Mouse (Mus musculus) hindbrain, embryonic 11.5 days (tissue): ENCODE data around the gene Gm8104. TPM values are rescaled to one million over a fixed set of nuclear protein-coding genes. Genes with fewer than 3 reads are reported as not detected.
"Not testable (repeated sequence)": the region's sequence is repeated elsewhere in the genome, so short reads cannot be mapped to it uniquely, and the experiment has no call there.

Experiments
- ATAC-seq: fragments of 200-750 bp; cut with Nextera tagmentation; 2 replicates; pipeline ENCODE4 v1.8.0; 2017; ENCODE audit warnings: mild to moderate bottlenecking, moderate TSS enrichment, moderate library complexity; ENCODE audit not compliant: low FRiP score
- DNase-seq: peaks from one replicate; pipeline ENCODE4 v3.0.0-alpha.2; 2015; ENCODE audit warnings: low spot score
- H3K27ac ChIP-seq: fragments of 300-500 bp; sonication (generic); 2 replicates; pipeline ENCODE4 v1.5.1; 2014; ENCODE audit warnings: mild to moderate bottlenecking, low read depth, low read length
- H3K27me3 ChIP-seq: fragments of 300-500 bp; sonication (generic); 2 replicates; pipeline ENCODE4 v1.6.1; 2014; ENCODE audit warnings: mild to moderate bottlenecking, low read length, moderate library complexity, mixed read lengths; ENCODE audit not compliant: control insufficient read depth, insufficient read depth
- H3K36me3 ChIP-seq: fragments of 300-500 bp; sonication (generic); 2 replicates; pipeline ENCODE4 v1.6.1; 2014; ENCODE audit warnings: mild to moderate bottlenecking, low read length, moderate library complexity, mixed read lengths; ENCODE audit not compliant: control insufficient read depth, insufficient read depth
- H3K4me1 ChIP-seq: fragments of 300-500 bp; sonication (generic); replicated peaks from 2 replicates; pipeline ENCODE4 v1.6.1; 2014; ENCODE audit warnings: low read length, mixed read lengths; ENCODE audit not compliant: control insufficient read depth, insufficient read depth
- H3K4me2 ChIP-seq: fragments of 300-500 bp; sonication (generic); replicated peaks from 2 replicates; pipeline ENCODE4 v1.6.1; 2014; ENCODE audit warnings: mild to moderate bottlenecking, low read depth, low read length
- H3K4me3 ChIP-seq: fragments of 300-500 bp; sonication (generic); 2 replicates; pipeline ENCODE4 v1.5.1; 2014; ENCODE audit warnings: low read depth, low read length
- H3K9ac ChIP-seq: fragments of 300-500 bp; sonication (generic); 2 replicates; pipeline ENCODE4 v1.6.1; 2014; ENCODE audit warnings: low read depth, low read length
- H3K9me3 ChIP-seq: fragments of 300-500 bp; sonication (generic); 2 replicates; pipeline ENCODE4 v1.6.1; 2016; ENCODE audit warnings: low read length; ENCODE audit not compliant: control insufficient read depth
- WGBS: fragments of 180-500 bp; shearing (Covaris S2); extraction: QIAGEN DNeasy Blood & Tissue Kit; methylation state at CpG from one replicate; pipeline ENCODE4 v1.1.7; 2014; 5-methylcytosine and 5-hydroxymethylcytosine counted together
- polyA plus RNA-seq: library from polyadenylated mRNA; unstranded; fragments of >200 nt; fragmentation: Nextera tagmentation; extraction: Ambion mirVana; gene quantifications from 2 replicates; pipeline ENCODE4 v1.2.1, GENCODE M21; 2014

The Gm8104 gene
- polyA plus RNA-seq = not detected in 2 replicates

DNA sequence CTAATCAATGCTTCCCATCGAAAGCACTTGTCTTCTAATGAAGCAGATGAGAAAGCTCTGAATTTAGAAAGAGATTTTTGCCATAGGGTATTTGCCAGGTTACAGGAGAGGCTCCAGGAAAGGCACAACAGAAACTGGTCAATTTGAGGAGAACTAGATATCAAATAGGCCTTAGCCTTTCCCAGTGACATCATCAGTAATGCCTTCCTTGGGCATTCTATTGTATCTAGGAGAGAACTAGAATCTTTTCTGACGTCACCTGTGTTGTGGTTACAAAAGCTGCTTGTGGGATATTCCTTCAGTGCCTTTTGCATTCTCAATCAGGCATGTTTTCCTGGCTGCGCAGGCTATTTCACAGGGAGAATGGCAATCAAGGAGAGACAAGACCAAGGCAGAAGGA lies at the start of gene Gm8104:
TSS of gene Gm8104 (plus strand) at position 301 of the 400 bp plus-strand sequence.
- H3K9ac ChIP-seq, ATAC-seq, H3K27ac ChIP-seq, H3K9me3 ChIP-seq, H3K4me2 ChIP-seq, DNase-seq, H3K4me3 ChIP-seq, H3K36me3 ChIP-seq, H3K4me1 ChIP-seq, H3K27me3 ChIP-seq: not testable (repeated sequence)
- 79% methylated on average over 3 of the region's 3 CpGs for WGBS

- ATAC-seq, H3K4me1 ChIP-seq, H3K9me3 ChIP-seq, H3K9ac ChIP-seq, H3K4me2 ChIP-seq, H3K27me3 ChIP-seq, H3K27ac ChIP-seq, H3K36me3 ChIP-seq, DNase-seq, H3K4me3 ChIP-seq: not testable (repeated sequence)
- 92% methylated on average over 3 of the region's 3 CpGs for WGBS
Observed at GRCm38 (mm10) chr14:43058063-43058462, 42.3 kb upstream of the Gm8104 start.

- WGBS = 73% methylated on average over 4 of the region's 4 CpGs
- not testable (repeated sequence) for DNase-seq, H3K4me3 ChIP-seq, H3K27me3 ChIP-seq, H3K27ac ChIP-seq, ATAC-seq, H3K9me3 ChIP-seq, H3K4me2 ChIP-seq, H3K4me1 ChIP-seq, H3K36me3 ChIP-seq, H3K9ac ChIP-seq
Observed at GRCm38 (mm10) chr14:43060179-43060578, 40.2 kb upstream of the Gm8104 start.

DNA sequence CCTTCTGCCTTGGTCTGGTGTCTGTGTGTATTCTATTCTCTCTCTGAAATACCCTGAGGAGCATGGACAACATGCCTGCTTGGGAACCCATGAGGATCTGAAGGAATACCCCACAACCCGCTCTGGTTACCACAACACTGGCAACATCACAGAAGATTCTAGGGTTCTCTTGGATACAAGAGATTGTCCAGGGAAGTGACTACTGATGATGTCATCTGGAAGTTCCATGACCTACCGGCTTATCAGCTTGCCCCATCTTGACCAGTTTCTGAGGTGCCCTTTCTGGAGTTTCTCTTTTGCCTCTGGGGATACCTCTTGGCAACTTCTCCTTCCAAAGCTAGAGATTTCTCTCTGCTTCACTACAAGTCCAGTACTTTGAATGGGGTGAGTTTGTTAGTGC lies 23.9 kb upstream of the Gm8104 start, which contains the start of gene Gm8094:
TSS of gene Gm8094 (minus strand) at position 101 of the 400 bp plus-strand sequence.
- H3K9me3 ChIP-seq, H3K36me3 ChIP-seq, ATAC-seq, DNase-seq, H3K27me3 ChIP-seq, H3K4me2 ChIP-seq, H3K9ac ChIP-seq, H3K4me1 ChIP-seq, H3K4me3 ChIP-seq, H3K27ac ChIP-seq: not testable (repeated sequence)
- 98% methylated on average over 2 of the region's 2 CpGs for WGBS

DNA sequence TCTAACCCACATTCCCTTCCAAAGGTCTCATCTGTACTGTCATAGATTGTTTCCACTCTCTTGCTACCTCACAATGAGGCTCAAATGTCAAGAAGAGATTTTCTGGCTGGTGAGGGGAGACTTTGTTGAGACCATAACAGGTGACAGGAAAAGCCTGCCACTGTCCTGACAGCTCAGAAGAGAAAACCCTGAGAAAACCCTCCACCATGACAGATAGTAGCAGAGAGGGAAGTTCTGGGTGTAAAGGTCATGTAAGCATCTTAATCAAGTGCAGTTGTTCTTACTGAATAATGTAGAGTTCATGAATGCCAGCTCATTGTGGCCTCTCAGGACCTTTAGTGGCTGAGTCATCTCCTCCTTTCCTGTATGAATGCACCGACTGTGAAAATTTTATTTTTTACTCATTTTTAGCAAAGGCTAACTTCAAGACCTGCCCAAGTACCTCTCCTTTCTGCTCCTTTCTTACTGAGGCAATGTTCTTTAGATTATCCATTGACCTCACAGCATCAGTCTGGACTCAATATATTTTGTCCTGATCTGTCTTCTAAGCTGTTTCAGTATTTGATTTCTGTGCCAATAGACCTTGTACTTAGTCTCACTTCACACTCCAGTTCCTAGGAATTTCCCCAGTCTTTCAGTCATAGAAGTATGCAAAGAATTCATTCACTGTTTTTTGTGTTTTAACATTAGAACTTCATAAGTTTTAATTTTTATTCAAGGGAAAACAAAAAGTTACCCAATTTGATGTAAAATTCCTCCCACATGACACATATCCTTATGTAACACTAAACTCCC lies 15.3 kb upstream of the Gm8104 start:
- DNase-seq, H3K27ac ChIP-seq, H3K4me1 ChIP-seq, H3K36me3 ChIP-seq, H3K4me3 ChIP-seq, H3K9me3 ChIP-seq, H3K9ac ChIP-seq, H3K4me2 ChIP-seq, H3K27me3 ChIP-seq, ATAC-seq: not testable (repeated sequence)
- WGBS = 81% methylated on average over 1 of the region's 1 CpGs

GRCm38 (mm10) chr14:43089103-43089919 lies 11.1 kb upstream of the Gm8104 start:
- not testable (repeated sequence) for H3K36me3 ChIP-seq, DNase-seq, H3K27me3 ChIP-seq, H3K27ac ChIP-seq, H3K9me3 ChIP-seq, H3K9ac ChIP-seq, H3K4me3 ChIP-seq, H3K4me2 ChIP-seq, H3K4me1 ChIP-seq
- WGBS = 43% methylated on average over 1 of the region's 14 CpGs
- ATAC-seq = peak; percentile 51; the same call in 1 of the 2 replicates

GRCm38 (mm10) chr14:43119673-43120072 lies 19.3 kb downstream of the Gm8104 start:
- not testable (repeated sequence) for H3K27me3 ChIP-seq, H3K4me2 ChIP-seq, H3K9ac ChIP-seq, H3K4me1 ChIP-seq, ATAC-seq, H3K4me3 ChIP-seq, H3K27ac ChIP-seq, DNase-seq, H3K36me3 ChIP-seq, H3K9me3 ChIP-seq
- 82% methylated on average over 1 of the region's 3 CpGs for WGBS

GRCm38 (mm10) chr14:43126286-43126685 lies 25.9 kb downstream of the Gm8104 start:
- ATAC-seq, H3K4me3 ChIP-seq, H3K27me3 ChIP-seq, H3K4me2 ChIP-seq, H3K36me3 ChIP-seq, H3K9ac ChIP-seq, H3K27ac ChIP-seq, H3K4me1 ChIP-seq, DNase-seq, H3K9me3 ChIP-seq: not testable (repeated sequence)
